ENCODE assay signal across 24 mouse cellular contexts in the genomic region with DNA sequence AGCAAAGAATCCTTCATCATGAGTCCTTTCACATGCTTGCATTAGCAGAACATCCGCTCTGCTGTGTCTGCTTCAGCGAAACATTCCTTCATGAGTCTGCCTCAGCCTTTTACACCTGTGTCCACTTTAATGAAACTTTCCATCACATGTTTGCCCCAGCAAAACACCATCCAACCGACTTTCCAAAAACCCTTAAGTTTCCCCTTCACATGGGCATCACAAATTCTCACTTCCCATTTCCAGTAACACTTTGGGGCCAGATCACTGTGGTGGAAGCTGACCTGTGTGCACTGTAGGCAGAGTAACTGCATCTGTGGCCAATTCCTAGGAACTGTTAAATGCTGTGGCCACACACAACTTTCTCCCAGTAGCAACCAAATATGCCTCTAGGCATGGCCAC. TPM values are rescaled to one million over a fixed set of nuclear protein-coding genes. Genes with fewer than 3 reads are reported as not detected.
A peak's percentile ranks its signal among the peaks of the same experiment; 100 is the strongest.
DNase-seq lines count a peak whose midpoint lies in the region; ATAC-seq and TF ChIP-seq lines count a peak whose summit lies in the region.
"Had no signal": no experiment of that assay in that cellular context is flagged by ENCODE, and none has a peak within 500 bp of the region (broad histone marks: within the 10 kb centered on the region; RNA-seq: fewer than 3 reads in every experiment).

No protein-coding gene starts in this region.

- H3K4me2 ChIP-seq in CH12.LX (ENCODE audit: insufficient read depth, low read depth, poor library complexity, severe bottlenecking) = no peak overlapping the region
- H3K4me2 ChIP-seq: embryonic facial prominence, embryonic 13.5 days; embryonic facial prominence, embryonic 15.5 days; forebrain, embryonic 12.5 days had no signal

- peak; percentile 84 for TF ChIP-seq EP300 in CH12.LX (IDR thresholded peaks at IDR 0.05; ENCODE audit: low read length)

- H3K4me1 ChIP-seq in CH12.LX (ENCODE audit: control insufficient read depth in 1 of 2, insufficient read depth in 2 of 2) = peaks cover 3 to 26% of the 10 kb centered on the region in 2 experiments; a peak in 3 of 4 replicates
- H3K4me1 ChIP-seq: embryonic facial prominence, embryonic 13.5 days; embryonic facial prominence, embryonic 15.5 days; forebrain, embryonic 10.5 days; forebrain, embryonic 12.5 days had no signal

- peak; percentile 35 for DNase-seq in CH12.LX (ENCODE audit: extremely low read depth)
- no peak for DNase-seq in kidney, postnatal 10 days
- no peak for DNase-seq in cerebellum, postnatal 4 days (ENCODE audit: low spot score in 2 of 2)
- DNase-seq: adrenal gland, postnatal 10 days; adrenal gland, postnatal 25 days; cerebellum, adult 11 months; cerebellum, adult 18-20 months; cerebellum, adult 8-10 months; cerebellum, adult 9-11 months; cerebellum, postnatal 14 days; cerebellum, postnatal 36 days; embryo, embryonic 11 days had no signal

- no peak overlapping the region for H3K4me3 ChIP-seq in CH12.LX (replicated peaks in 1 of 3; ENCODE audit: low read depth in 2 of 3, low read length in 2 of 3, poor library complexity in 1 of 3)
- H3K4me3 ChIP-seq: embryonic facial prominence, embryonic 13.5 days; embryonic facial prominence, embryonic 15.5 days; erythroblast, embryonic 14.5 days; forebrain, embryonic 10.5 days; forebrain, embryonic 12.5 days had no signal

- no peaks in the 10 kb centered on the region for H3K79me2 ChIP-seq in CH12.LX (replicated peaks; ENCODE audit: control insufficient read depth, extremely low read depth, insufficient read depth, poor library complexity, severe bottlenecking)

- no peak overlapping the region for H3K27ac ChIP-seq in CH12.LX (ENCODE audit: insufficient read depth, low read depth)
- H3K27ac ChIP-seq: embryonic facial prominence, embryonic 13.5 days; embryonic facial prominence, embryonic 15.5 days; forebrain, embryonic 10.5 days; forebrain, embryonic 12.5 days had no signal

- H3K9me3 ChIP-seq in CH12.LX (replicated peaks; ENCODE audit: low read length) = no peaks in the 10 kb centered on the region
- H3K9me3 ChIP-seq: embryonic facial prominence, embryonic 13.5 days; embryonic facial prominence, embryonic 15.5 days; forebrain, embryonic 10.5 days; forebrain, embryonic 12.5 days; G1E had no signal

- peak; percentile 32; the same call in 1 of the 2 replicates for ATAC-seq in common myeloid progenitor, adult 5-6 weeks (replicated peaks; ENCODE audit: low read depth, poor library complexity, severe bottlenecking)
- peak; percentile 31; the same call in 1 of the 2 replicates for ATAC-seq in megakaryocyte progenitor cell, adult 5-6 weeks (replicated peaks; ENCODE audit: poor library complexity)
- ATAC-seq: activated CD4-positive, CD25-positive, alpha-beta regulatory T cell, adult 4 months; forebrain, embryonic 14.5 days; forebrain, embryonic 16.5 days; Patski had no signal

- in situ Hi-C loops in CH12.LX (cut with MboI; ENCODE audit: low pct_ligation_motif_present, low pct_unique_long_range_greater_than_20kb, low sequenced_read_pairs) = no loop called here

- no peak for TF ChIP-seq RAD21 in CH12.LX (IDR thresholded peaks at IDR 0.05; ENCODE audit: low read depth, low read length)

- H3K27me3 ChIP-seq in CH12.LX (replicated peaks) = no peaks in the 10 kb centered on the region
- H3K27me3 ChIP-seq: embryonic facial prominence, embryonic 13.5 days; embryonic facial prominence, embryonic 15.5 days; forebrain, embryonic 12.5 days; Patski had no signal

- dilution Hi-C loops in CH12.LX (cut with MboI; ENCODE audit: extremely low pct_ligation_motif_present, extremely low pct_unique_long_range_greater_than_20kb, low sequenced_read_pairs) = no loop called here

- no peak for TF ChIP-seq POLR2A in CH12.LX (IDR thresholded peaks at IDR 0.05; ENCODE audit: low read depth, low read length)

- H3K9ac ChIP-seq in CH12.LX (ENCODE audit: insufficient read depth, low read depth) = no peak overlapping the region
- H3K9ac ChIP-seq: embryonic facial prominence, embryonic 13.5 days; embryonic facial prominence, embryonic 15.5 days; forebrain, embryonic 12.5 days had no signal

- H3K36me3 ChIP-seq in CH12.LX (replicated peaks in 1 of 2; ENCODE audit: control insufficient read depth in 1 of 2, insufficient read depth in 1 of 2, low read length in 1 of 2) = no peaks in the 10 kb centered on the region
- H3K36me3 ChIP-seq: embryonic facial prominence, embryonic 13.5 days; embryonic facial prominence, embryonic 15.5 days; forebrain, embryonic 10.5 days; forebrain, embryonic 12.5 days; G1E had no signal

- no peak for TF ChIP-seq CTCF in CH12.LX (conservative IDR thresholded peaks at IDR 0.05 in 1 of 2, IDR thresholded peaks at IDR 0.05 in 1 of 2; ENCODE audit: low read depth in 2 of 2, low read length in 2 of 2)

TF ChIP-seq in CH12.LX, 34 proteins besides CTCF, POLR2A, EP300 and RAD21:
- no peak for TF ChIP-seq GABPA (IDR thresholded peaks at IDR 0.05; ENCODE audit: insufficient replicate concordance, low read depth, low read length)
- TF ChIP-seq IRF4 (IDR thresholded peaks at IDR 0.05; ENCODE audit: low read depth, low read length) = peak; percentile 53; the same call in 1 of the 2 replicates
- peak; percentile 58 for TF ChIP-seq BHLHE40 (IDR thresholded peaks at IDR 0.05; ENCODE audit: low read depth, low read length)
- TF ChIP-seq POLR2AphosphoS2 (IDR thresholded peaks at IDR 0.05; ENCODE audit: low read depth, low read length) = no peak
- peak; percentile 43; the same call in 1 of the 2 replicates for TF ChIP-seq TCF12 (IDR thresholded peaks at IDR 0.05; ENCODE audit: low read depth, low read length)
- no peak for TF ChIP-seq E2F4 (IDR thresholded peaks at IDR 0.05; ENCODE audit: insufficient replicate concordance, low read depth, low read length)
- peak; percentile 47; the same call in 1 of the 2 replicates for TF ChIP-seq MAX (IDR thresholded peaks at IDR 0.05; ENCODE audit: low read length)
- TF ChIP-seq ETS1 (conservative IDR thresholded peaks at IDR 0.05; ENCODE audit: low read depth, low read length) = peak; percentile 53; the same call in 1 of the 2 replicates
- peak; percentile 24; the same call in 1 of the 2 replicates for TF ChIP-seq MEF2A (IDR thresholded peaks at IDR 0.05; ENCODE audit: borderline replicate concordance, low read depth, low read length)

RNA-seq across cellular contexts. Expression of a gene that starts 34.8 kb away (rescaled TPM):
- total RNA-seq in CH12.LX (2012; rRNA removed) = 80.9 and 86.9 TPM in 2 replicates
- 104 and 110 TPM in 2 replicates for total RNA-seq in CH12.LX (2014; rRNA removed)
- polyA plus RNA-seq in CH12.LX (2012; ENCODE audit: insufficient read length, low read depth) = 107 and 112 TPM in 2 replicates
- 233 and 247 TPM in 2 replicates for total RNA-seq in common myeloid progenitor, adult 5-6 weeks (2017)
- 179 and 186 TPM in 2 replicates for total RNA-seq in megakaryocyte progenitor cell, adult 5-6 weeks (2015)
- total RNA-seq in megakaryocyte progenitor cell, adult 5-6 weeks (2017) = 278 and 339 TPM in 2 replicates
